Mouse (Mus musculus): ENCODE data around the gene Fkbpl.

- TF ChIP-seq CTCF (IDR thresholded peaks at IDR 0.05) (no peak), EP300 (IDR thresholded peaks at IDR 0.05) (no peak)
These were observed 779 bp downstream of the Fkbpl start for GRCm38 (mm10) chr17:34645256-34645829.

Data from lung, postnatal 0 days (tissue).